Mouse (Mus musculus): ENCODE measurements around the gene Il9. TPM values are rescaled to one million over a fixed set of nuclear protein-coding genes. Genes with fewer than 3 reads are reported as not detected.

Il9 gene
- not detected in 2 replicates for polyA plus RNA-seq (2014; fragmentation: Nextera tagmentation; extraction: Ambion mirVana)

- 86% methylated on average over 3 of the region's 3 CpGs for WGBS
- H3K4me1 ChIP-seq (replicated peaks; ENCODE audit: control insufficient read depth, insufficient read depth, low read length) = no peaks in the 10 kb centered on the region
- no peak within 1 kb of the TSS for H3K9ac ChIP-seq (ENCODE audit: low read length)
Observed at GRCm38 (mm10) chr13:56482146-56482545, at the start of gene Il9. Il9 (minus strand) TSS chr13:56482246.

GRCm38 (mm10) chr13:56529685-56530084 lies 47.6 kb upstream of the Il9 start:
- Histone ChIP-seq H3K27ac (ENCODE audit: low read depth, low read length) (no peak overlapping the region), H3K4me1 (replicated peaks; ENCODE audit: control insufficient read depth, insufficient read depth, low read length) (no peaks in the 10 kb centered on the region), H3K27me3 (ENCODE audit: control insufficient read depth, insufficient read depth, low read length) (no peaks in the 10 kb centered on the region), H3K36me3 (ENCODE audit: control insufficient read depth, insufficient read depth, low read length) (no peaks in the 10 kb centered on the region), H3K4me3 (ENCODE audit: low read depth, low read length) (no peak overlapping the region), H3K9ac (ENCODE audit: low read length) (no peak overlapping the region), H3K9me3 (ENCODE audit: control insufficient read depth, low read length) (no peaks in the 10 kb centered on the region; the same call in 1 of the 2 replicates), H3K4me2 (ENCODE audit: low read depth, low read length, severe bottlenecking) (no peak overlapping the region)
- 74% methylated on average over 8 of the region's 8 CpGs for WGBS
- no peak for DNase-seq (ENCODE audit: low spot score)
- ATAC-seq (replicated peaks; ENCODE audit: low FRiP score) = no peak

More at GRCm38 (mm10) chr13:56482146-56482545, at the start of gene Il9:
- Histone ChIP-seq H3K27ac (ENCODE audit: low read depth, low read length) (no peak within 1 kb of the TSS), H3K4me3 (ENCODE audit: low read depth, low read length) (no peak within 1 kb of the TSS), H3K27me3 (ENCODE audit: control insufficient read depth, insufficient read depth, low read length) (no peaks in the 10 kb centered on the region), H3K36me3 (ENCODE audit: control insufficient read depth, insufficient read depth, low read length) (no peaks in the 10 kb centered on the region), H3K4me2 (ENCODE audit: low read depth, low read length, severe bottlenecking) (no peak within 1 kb of the TSS), H3K9me3 (ENCODE audit: control insufficient read depth, low read length) (no peaks in the 10 kb centered on the region)
- no peak for DNase-seq (ENCODE audit: low spot score)
- ATAC-seq (replicated peaks; ENCODE audit: low FRiP score) = no peak

GRCm38 (mm10) chr13:56529031-56529430 lies 47.0 kb upstream of the Il9 start:
- H3K4me1 ChIP-seq (replicated peaks; ENCODE audit: control insufficient read depth, insufficient read depth, low read length) = no peaks in the 10 kb centered on the region
- H3K4me2 ChIP-seq (ENCODE audit: low read depth, low read length, severe bottlenecking) = no peak overlapping the region
- H3K9ac ChIP-seq (ENCODE audit: low read length) = no peak overlapping the region
- H3K4me3 ChIP-seq (ENCODE audit: low read depth, low read length) = no peak overlapping the region
- no peak overlapping the region for H3K27ac ChIP-seq (ENCODE audit: low read depth, low read length)
- DNase-seq (ENCODE audit: low spot score) (no peak), ATAC-seq (replicated peaks; ENCODE audit: low FRiP score) (no peak)
- H3K27me3 ChIP-seq (ENCODE audit: control insufficient read depth, insufficient read depth, low read length) = no peaks in the 10 kb centered on the region
- no peaks in the 10 kb centered on the region for H3K36me3 ChIP-seq (ENCODE audit: control insufficient read depth, insufficient read depth, low read length)
- 85% methylated on average over 4 of the region's 4 CpGs for WGBS
- H3K9me3 ChIP-seq (ENCODE audit: control insufficient read depth, low read length) = no peaks in the 10 kb centered on the region; the same call in 1 of the 2 replicates

DNA sequence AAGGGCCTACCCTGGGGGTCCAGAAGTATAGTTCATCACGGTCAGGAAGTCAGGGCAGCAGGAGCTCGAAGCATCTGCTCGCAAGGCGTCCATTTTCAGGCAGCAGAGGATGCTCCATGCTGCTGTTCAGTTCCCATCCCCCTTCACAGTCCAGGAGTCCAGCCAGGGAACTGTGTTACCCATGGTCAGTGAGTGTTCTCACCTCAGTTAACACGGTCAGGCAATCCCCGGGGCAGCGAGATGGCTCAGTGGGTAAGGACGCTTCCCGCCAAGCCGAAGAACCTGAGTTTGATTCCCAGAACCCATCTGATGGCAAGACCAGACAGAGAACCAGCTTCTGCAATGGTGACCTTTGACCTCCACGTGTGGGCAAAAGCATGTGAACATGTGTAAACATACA lies 46.2 kb upstream of the Il9 start:
- no peak overlapping the region for H3K27ac ChIP-seq (ENCODE audit: low read depth, low read length)
- H3K9me3 ChIP-seq (ENCODE audit: control insufficient read depth, low read length) = no peaks in the 10 kb centered on the region
- H3K36me3 ChIP-seq (ENCODE audit: control insufficient read depth, insufficient read depth, low read length) = no peaks in the 10 kb centered on the region
- 86% methylated on average over 11 of the region's 11 CpGs for WGBS
- H3K4me1 ChIP-seq (replicated peaks; ENCODE audit: control insufficient read depth, insufficient read depth, low read length) = no peaks in the 10 kb centered on the region
- H3K4me3 ChIP-seq (ENCODE audit: low read depth, low read length) = no peak overlapping the region
- no peaks in the 10 kb centered on the region for H3K27me3 ChIP-seq (ENCODE audit: control insufficient read depth, insufficient read depth, low read length)
- DNase-seq (ENCODE audit: low spot score) (no peak), ATAC-seq (replicated peaks; ENCODE audit: low FRiP score) (no peak)
- H3K9ac ChIP-seq (ENCODE audit: low read length) = no peak overlapping the region
- H3K4me2 ChIP-seq (ENCODE audit: low read depth, low read length, severe bottlenecking) = no peak overlapping the region

DNA sequence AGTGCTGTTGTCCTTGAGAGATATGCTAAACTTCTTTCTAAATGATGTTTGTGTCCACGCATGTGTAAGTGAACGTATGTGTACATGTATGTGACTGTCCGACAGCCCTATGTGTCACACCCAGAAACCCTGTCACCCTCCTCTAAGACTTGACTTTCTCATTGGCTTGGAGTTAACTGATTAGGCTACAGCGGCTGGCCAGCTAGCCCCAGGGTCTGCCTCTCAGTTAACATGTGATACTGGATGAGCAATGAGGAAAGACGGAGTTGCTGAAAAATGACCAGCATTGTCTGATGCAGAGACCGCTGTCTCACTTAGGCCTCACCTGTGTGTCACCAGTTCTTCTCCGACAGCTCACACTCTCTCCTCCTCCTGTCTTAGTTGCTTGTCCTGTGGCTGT lies 45.8 kb upstream of the Il9 start:
- Histone ChIP-seq H3K27ac (ENCODE audit: low read depth, low read length) (no peak overlapping the region), H3K27me3 (ENCODE audit: control insufficient read depth, insufficient read depth, low read length) (no peaks in the 10 kb centered on the region), H3K9ac (ENCODE audit: low read length) (no peak overlapping the region), H3K4me2 (ENCODE audit: low read depth, low read length, severe bottlenecking) (no peak overlapping the region), H3K9me3 (ENCODE audit: control insufficient read depth, low read length) (no peaks in the 10 kb centered on the region), H3K4me1 (replicated peaks; ENCODE audit: control insufficient read depth, insufficient read depth, low read length) (no peaks in the 10 kb centered on the region), H3K36me3 (ENCODE audit: control insufficient read depth, insufficient read depth, low read length) (no peaks in the 10 kb centered on the region), H3K4me3 (ENCODE audit: low read depth, low read length) (no peak overlapping the region)
- DNase-seq (ENCODE audit: low spot score) = no peak
- 91% methylated on average over 7 of the region's 7 CpGs for WGBS
- no peak for ATAC-seq (replicated peaks; ENCODE audit: low FRiP score)

DNA sequence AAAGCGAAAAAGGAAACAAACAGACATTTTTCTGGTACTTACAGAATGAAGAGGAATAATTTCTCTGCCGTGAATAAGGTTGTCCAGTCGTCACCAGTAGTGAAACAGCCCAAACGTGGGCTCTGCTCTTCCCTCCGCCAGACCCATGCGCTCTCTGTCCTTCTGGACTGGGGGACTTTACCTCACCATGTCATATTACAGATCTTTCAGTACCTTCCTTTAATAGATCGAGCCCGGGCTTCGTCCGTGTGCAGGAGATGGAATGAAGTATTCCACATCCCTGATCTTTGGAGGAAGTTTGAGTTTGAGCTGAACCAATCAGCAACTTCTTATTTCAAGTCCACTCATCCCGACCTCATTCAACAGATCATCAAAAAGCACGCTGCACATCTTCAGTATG lies 44.8 kb upstream of the Il9 start:
- Histone ChIP-seq H3K27ac (ENCODE audit: low read depth, low read length) (no peak overlapping the region), H3K27me3 (ENCODE audit: control insufficient read depth, insufficient read depth, low read length) (no peaks in the 10 kb centered on the region), H3K9me3 (ENCODE audit: control insufficient read depth, low read length) (no peaks in the 10 kb centered on the region), H3K4me2 (ENCODE audit: low read depth, low read length, severe bottlenecking) (no peak overlapping the region), H3K36me3 (ENCODE audit: control insufficient read depth, insufficient read depth, low read length) (no peaks in the 10 kb centered on the region), H3K4me1 (replicated peaks; ENCODE audit: control insufficient read depth, insufficient read depth, low read length) (no peaks in the 10 kb centered on the region), H3K9ac (ENCODE audit: low read length) (no peak overlapping the region), H3K4me3 (ENCODE audit: low read depth, low read length) (no peak overlapping the region)
- WGBS = 87% methylated on average over 12 of the region's 12 CpGs
- DNase-seq (ENCODE audit: low spot score) (no peak), ATAC-seq (replicated peaks; ENCODE audit: low FRiP score) (no peak)

DNA sequence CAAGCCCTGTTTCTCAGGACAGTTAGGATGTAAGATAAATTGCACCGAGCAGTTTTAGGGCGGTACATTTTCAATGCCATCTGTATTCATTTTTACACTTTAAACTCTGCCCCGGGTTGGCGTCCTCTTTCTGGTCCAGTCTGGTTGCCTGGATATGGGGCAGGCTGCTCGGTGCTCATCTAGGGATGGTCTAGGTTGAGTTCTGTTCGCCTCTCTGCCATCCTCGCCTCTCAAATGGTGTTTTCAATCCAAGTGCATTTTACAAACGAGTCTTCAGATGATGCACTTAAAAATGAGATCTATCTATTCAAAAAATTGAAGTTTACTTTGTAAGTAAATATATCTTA lies 40.7 kb upstream of the Il9 start:
- no peaks in the 10 kb centered on the region for H3K9me3 ChIP-seq (ENCODE audit: control insufficient read depth, low read length)
- H3K9ac ChIP-seq (ENCODE audit: low read length) = peak overlapping the region; percentile 67
- DNase-seq (ENCODE audit: low spot score) (no peak), ATAC-seq (replicated peaks; ENCODE audit: low FRiP score) (peak; percentile 7; the same call in 1 of the 2 replicates)
- H3K27me3 ChIP-seq (ENCODE audit: control insufficient read depth, insufficient read depth, low read length) = no peaks in the 10 kb centered on the region
- H3K4me3 ChIP-seq (ENCODE audit: low read depth, low read length) = peak overlapping the region; percentile 67
- H3K36me3 ChIP-seq (ENCODE audit: control insufficient read depth, insufficient read depth, low read length) = no peaks in the 10 kb centered on the region
- H3K4me1 ChIP-seq (replicated peaks; ENCODE audit: control insufficient read depth, insufficient read depth, low read length) = no peaks in the 10 kb centered on the region
- H3K27ac ChIP-seq (ENCODE audit: low read depth, low read length) = no peak overlapping the region
- WGBS = 8% methylated on average over 8 of the region's 8 CpGs
- peak overlapping the region; percentile 90 for H3K4me2 ChIP-seq (ENCODE audit: low read depth, low read length, severe bottlenecking)

- Histone ChIP-seq H3K9ac (ENCODE audit: low read length) (peak within 1 kb of the TSS; percentile 67), H3K4me3 (ENCODE audit: low read depth, low read length) (peak within 1 kb of the TSS; percentile 67), H3K4me2 (ENCODE audit: low read depth, low read length, severe bottlenecking) (peak within 1 kb of the TSS; percentile 90), H3K27ac (ENCODE audit: low read depth, low read length) (no peak within 1 kb of the TSS), H3K27me3 (ENCODE audit: control insufficient read depth, insufficient read depth, low read length) (no peaks in the 10 kb centered on the region), H3K36me3 (ENCODE audit: control insufficient read depth, insufficient read depth, low read length) (no peaks in the 10 kb centered on the region), H3K9me3 (ENCODE audit: control insufficient read depth, low read length) (no peaks in the 10 kb centered on the region), H3K4me1 (replicated peaks; ENCODE audit: control insufficient read depth, insufficient read depth, low read length) (no peaks in the 10 kb centered on the region)
- DNase-seq (ENCODE audit: low spot score) (peak; percentile 97), ATAC-seq (replicated peaks; ENCODE audit: low FRiP score) (peak; percentile 98)
- under 1% methylated on average over 56 of the region's 56 CpGs for whole genome bisulfite sequencing
Observed at GRCm38 (mm10) chr13:56522081-56522820, 40.2 kb upstream of the Il9 start, which contains the start of gene Fbxl21. Fbxl21 (plus strand) TSS chr13:56522472.

- 23% methylated on average over 7 of the region's 7 CpGs for WGBS
- Histone ChIP-seq H3K27me3 (ENCODE audit: control insufficient read depth, insufficient read depth, low read length) (no peaks in the 10 kb centered on the region), H3K4me2 (ENCODE audit: low read depth, low read length, severe bottlenecking) (no peak overlapping the region), H3K9ac (ENCODE audit: low read length) (no peak overlapping the region), H3K4me3 (ENCODE audit: low read depth, low read length) (no peak overlapping the region), H3K36me3 (ENCODE audit: control insufficient read depth, insufficient read depth, low read length) (no peaks in the 10 kb centered on the region), H3K9me3 (ENCODE audit: control insufficient read depth, low read length) (no peaks in the 10 kb centered on the region), H3K27ac (ENCODE audit: low read depth, low read length) (no peak overlapping the region), H3K4me1 (replicated peaks; ENCODE audit: control insufficient read depth, insufficient read depth, low read length) (no peaks in the 10 kb centered on the region; the same call in 1 of the 2 replicates)
- ATAC-seq (replicated peaks; ENCODE audit: low FRiP score) (no peak), DNase-seq (ENCODE audit: low spot score) (no peak)
Observed at GRCm38 (mm10) chr13:56516816-56517215, 34.8 kb upstream of the Il9 start.

Data from forebrain, embryonic 11.5 days (tissue).